Mouse (Mus musculus) heart, postnatal 14 days (tissue): ENCODE measurements around the gene Arfgef2. TPM values are rescaled to one million over a fixed set of nuclear protein-coding genes. Genes with fewer than 3 reads are reported as not detected.
A peak's percentile ranks its signal among the peaks of the same experiment; 100 is the strongest.

Experiments
- DNase-seq, 2 experiments: peaks; one replicate each; pipeline ENCODE4 v3.0.0; 2021 to 2022
- intact Hi-C: fragments of 180-260 bp; cut with DNase I; formaldehyde crosslinking; loops from one replicate; pipeline ENCODE4 v1.15.1; 2025
- total RNA-seq, 2 experiments: library from RNA; stranded (reverse); gene quantifications; 2 replicates each; pipeline ENCODE4 v1.2.3; 2021

Gene Arfgef2
- total RNA-seq, 2 experiments from 2014 or later, result 37.6 to 43.6 TPM

DNA sequence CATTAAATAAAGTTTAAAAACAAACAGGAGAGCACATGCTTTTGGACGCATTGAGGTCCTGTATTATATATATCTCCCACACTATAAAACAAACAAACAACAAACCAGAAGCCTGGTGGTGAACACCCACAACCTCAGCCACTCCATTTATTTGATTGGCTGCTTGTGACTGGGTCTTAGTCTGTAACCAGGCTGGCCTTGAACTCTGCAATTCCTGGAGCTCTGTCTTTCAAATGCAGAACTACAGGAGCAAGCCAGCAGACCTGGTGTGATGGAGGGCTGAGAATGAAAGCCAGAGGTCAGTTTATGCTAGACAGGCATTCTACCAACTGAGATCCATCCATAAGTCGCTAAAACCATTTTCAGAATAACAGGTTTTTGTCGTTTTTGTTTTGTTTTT lies 94.4 kb downstream of the Arfgef2 start:
- no peak for DNase-seq
- intact Hi-C loops, result no loop called here

GRCm38 (mm10) chr2:166900792-166901505 lies 95.6 kb downstream of the Arfgef2 start:
- no peak for DNase-seq
- intact Hi-C loops, result no loop called here

GRCm38 (mm10) chr2:166903719-166904282 lies 98.4 kb downstream of the Arfgef2 start:
- intact Hi-C loops, result no loop called here
- no peak for DNase-seq

GRCm38 (mm10) chr2:166905711-166906522 lies 100.5 kb downstream of the Arfgef2 start, which contains the start of gene Cse1l:
TSS of gene Cse1l (plus strand) at chr2:166906040.
- intact Hi-C loops, result no loop called here
- DNase-seq, result peak; percentile 98

DNA sequence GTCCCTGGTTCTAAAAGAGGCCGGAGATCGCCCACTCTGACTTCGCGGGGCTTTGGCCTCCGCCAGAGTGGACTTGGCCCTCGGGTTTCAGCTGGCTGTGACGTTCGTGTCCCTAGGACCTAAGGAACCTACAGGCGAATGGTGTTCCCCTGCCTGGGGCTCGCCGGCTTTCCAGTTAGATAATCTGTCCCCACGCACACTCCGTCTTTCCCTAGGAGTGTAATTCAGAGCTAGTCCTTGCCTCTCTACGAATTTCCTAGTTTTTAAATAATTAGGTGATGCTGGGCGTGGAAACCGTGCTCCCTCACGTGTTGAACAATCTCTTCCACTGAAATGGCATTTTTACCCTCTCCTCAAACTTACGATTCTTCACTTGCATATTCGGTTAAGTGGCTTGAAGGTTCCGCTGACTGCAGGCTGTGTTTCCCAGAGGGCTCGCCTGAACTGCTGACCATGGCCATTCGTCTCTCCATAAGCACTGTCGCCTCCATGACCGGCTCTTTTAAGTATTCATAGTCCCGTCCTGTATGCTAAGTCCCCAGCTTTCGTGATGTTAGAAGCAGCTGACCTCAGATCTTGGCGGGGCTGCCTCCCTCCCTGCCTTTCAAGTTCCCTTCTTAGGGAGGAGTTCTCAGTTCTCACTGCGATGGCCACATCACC lies 101.3 kb downstream of the Arfgef2 start:
- intact Hi-C loops, result no loop called here
- DNase-seq, result peak in 1 of 2 experiments; percentile 24

DNA sequence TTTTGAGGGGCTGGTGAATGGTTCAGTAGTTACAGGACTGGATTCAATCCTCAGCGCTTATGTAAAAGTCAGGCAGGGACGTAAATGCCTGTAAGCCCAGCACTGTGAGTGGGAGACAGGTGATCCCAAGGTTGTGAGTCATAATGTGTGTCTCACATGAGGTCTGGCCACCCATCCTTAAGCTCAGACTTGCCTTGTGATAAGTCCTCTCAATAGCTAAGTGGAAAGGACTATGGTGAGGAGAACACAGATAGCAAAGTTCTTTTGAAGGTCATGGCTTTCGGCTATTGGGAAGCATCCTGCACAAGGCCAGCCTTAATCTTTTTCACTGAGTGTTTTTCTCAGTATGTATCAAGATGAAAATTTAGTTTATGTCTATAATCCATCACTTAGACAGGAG lies 104.3 kb downstream of the Arfgef2 start:
- DNase-seq, result no peak
- intact Hi-C loops, result no loop called here

- DNase-seq, result no peak
- intact Hi-C loops, result no loop called here
Observed at GRCm38 (mm10) chr2:166910536-166910935, 105.1 kb downstream of the Arfgef2 start.

GRCm38 (mm10) chr2:166923971-166924370 lies 118.6 kb downstream of the Arfgef2 start:
- intact Hi-C loops, result loop anchor here (2.0 kb wide), 1 partner anchor 55 kb away; no protein-coding TSS in a partner anchor
- no peak for DNase-seq

DNA sequence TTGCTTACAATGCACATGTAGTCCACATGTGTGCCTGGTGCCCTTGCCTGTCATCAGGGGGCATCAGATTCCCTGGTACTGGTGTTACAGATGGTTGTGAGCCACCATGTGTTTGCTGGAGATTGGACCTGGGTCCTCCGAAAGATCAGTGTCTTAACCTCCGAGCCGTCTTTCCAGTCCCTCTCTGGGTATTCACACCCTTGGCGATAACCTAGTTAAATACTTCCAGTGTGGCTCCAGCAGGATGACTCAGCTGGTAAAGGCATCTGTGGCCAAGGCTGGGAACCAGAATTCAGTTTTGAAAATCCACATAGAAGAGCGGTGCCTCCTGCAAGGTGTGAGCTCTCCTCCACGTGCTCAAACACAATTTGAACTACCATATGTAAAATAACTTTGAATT lies 128.6 kb downstream of the Arfgef2 start:
- intact Hi-C loops, result no loop called here
- DNase-seq, result no peak

GRCm38 (mm10) chr2:166934416-166934815 lies 129.0 kb downstream of the Arfgef2 start:
- intact Hi-C loops, result no loop called here
- DNase-seq, result no peak

DNA sequence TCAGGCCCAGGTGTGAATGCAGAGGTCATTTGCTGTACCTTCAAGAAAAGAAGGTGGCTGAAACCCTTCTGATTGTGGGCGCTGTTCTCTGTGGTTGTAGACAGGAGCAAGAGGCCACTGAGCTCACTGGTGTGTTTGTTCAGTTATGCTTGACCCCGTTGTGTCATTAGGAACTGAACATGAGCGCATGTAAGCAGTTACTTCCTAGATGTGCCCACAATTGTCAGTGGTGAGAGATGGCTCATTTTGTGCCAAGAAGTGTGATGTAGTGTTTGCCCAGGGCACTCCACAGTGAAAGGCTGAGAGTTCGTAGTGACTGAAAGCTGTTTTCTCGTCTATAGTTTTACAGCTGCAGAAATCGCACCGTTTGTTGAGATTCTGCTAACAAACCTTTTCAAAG lies 130.2 kb downstream of the Arfgef2 start:
- no peak for DNase-seq
- intact Hi-C loops, result no loop called here

- no peak for DNase-seq
- intact Hi-C loops, result no loop called here
Observed at GRCm38 (mm10) chr2:166936166-166936565, 130.8 kb downstream of the Arfgef2 start.

DNA sequence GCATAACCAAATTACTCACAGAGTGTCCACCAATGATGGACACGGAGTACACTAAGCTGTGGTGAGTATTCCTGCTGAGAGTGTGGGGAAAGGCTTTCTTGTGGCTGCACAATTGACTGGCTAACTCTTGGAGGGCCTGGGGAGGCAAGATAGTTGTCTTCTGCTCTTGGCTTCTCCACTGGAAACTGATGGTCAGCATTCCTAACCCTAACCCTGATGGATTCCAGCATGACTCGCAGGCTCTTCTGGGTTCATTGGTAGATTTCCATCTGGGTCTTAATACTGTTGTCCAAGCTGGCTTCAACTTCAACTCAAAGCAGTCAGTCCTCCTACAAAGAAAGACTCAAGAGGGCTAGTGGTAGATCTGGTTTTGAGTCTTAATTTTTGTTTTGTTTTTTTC lies 137.8 kb downstream of the Arfgef2 start:
- intact Hi-C loops, result no loop called here
- DNase-seq, result no peak

GRCm38 (mm10) chr2:166944346-166944745 lies 139.0 kb downstream of the Arfgef2 start:
- intact Hi-C loops, result no loop called here

GRCm38 (mm10) chr2:166945456-166945855 lies 140.1 kb downstream of the Arfgef2 start:
- intact Hi-C loops, result no loop called here
- DNase-seq, result peak in 1 of 2 experiments; percentile 21

More at GRCm38 (mm10) chr2:166944346-166944745, 139.0 kb downstream of the Arfgef2 start:
- no peak for DNase-seq

Other genes with a start within 250 kb of the Arfgef2 start
- gene Prex1, start 91.8 kb upstream of the Arfgef2 start, total RNA-seq, result 10 to 100 TPM; 10.7 to 11.9 TPM
- 1 to 10 TPM; 2.8 to 3.1 TPM for gene Trp53rkb, start 13.1 kb upstream of the Arfgef2 start, total RNA-seq
- gene Cse1l, start 100.5 kb downstream of the Arfgef2 start, total RNA-seq, result 10 to 100 TPM; 43.2 to 44.3 TPM
- gene Stau1, start 190.7 kb downstream of the Arfgef2 start, total RNA-seq, result 10 to 100 TPM; 42.1 to 47.2 TPM
- gene Ddx27, start 209.6 kb downstream of the Arfgef2 start, total RNA-seq, result 10 to 100 TPM; 12.3 to 13.7 TPM